Mouse (Mus musculus): ENCODE data around the gene Tbkbp1. TPM values are rescaled to one million over a fixed set of nuclear protein-coding genes. Genes with fewer than 3 reads are reported as not detected.

The Tbkbp1 gene
- polyA plus RNA-seq, 1 experiment from 2014 or later = 10.6 TPM

- WGBS = 86% methylated on average over 10 of the region's 10 CpGs
These were observed 47.9 kb downstream of the Tbkbp1 start for GRCm38 (mm10) chr11:97103163-97104090.

DNA sequence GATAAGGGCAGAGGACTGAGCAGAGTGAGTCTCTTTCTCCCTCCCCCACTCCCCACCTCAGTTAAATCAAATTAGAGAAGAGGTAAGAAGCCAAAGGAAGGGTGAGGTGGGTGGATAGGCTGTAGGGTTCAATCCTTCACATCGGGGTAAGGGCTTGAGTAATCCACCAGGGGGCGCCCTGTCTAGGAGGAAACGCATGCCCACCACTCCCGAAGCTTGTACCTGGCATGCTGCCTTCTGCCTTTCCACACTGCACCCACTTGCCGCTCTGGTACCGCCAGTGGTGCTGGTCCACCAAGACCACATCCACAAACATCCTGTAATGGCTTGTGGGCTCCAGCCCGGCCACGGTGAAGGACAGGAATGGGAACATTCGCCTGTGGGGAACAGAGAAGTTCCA is 49.6 kb downstream of the Tbkbp1 start:
- Histone ChIP-seq H3K36me3 (no peaks in the 10 kb centered on the region), H3K4me2 (no peak overlapping the region), H3K4me1 (replicated peaks) (peaks cover 8% of the 10 kb centered on the region), H3K27ac (ENCODE audit: poor library complexity, severe bottlenecking) (no peak overlapping the region), H3K9ac (no peak overlapping the region), H3K27me3 (replicated peaks) (peaks cover 51% of the 10 kb centered on the region), H3K9me3 (replicated peaks) (no peaks in the 10 kb centered on the region), H3K4me3 (no peak overlapping the region)
- ATAC-seq (ENCODE audit: insufficient number of reproducible peaks, low FRiP score) = no peak
- 18% methylated on average over 9 of the region's 9 CpGs for WGBS

More at GRCm38 (mm10) chr11:97103163-97104090, 47.9 kb downstream of the Tbkbp1 start:
- no peak for ATAC-seq (ENCODE audit: insufficient number of reproducible peaks, low FRiP score)
- Histone ChIP-seq H3K27ac (ENCODE audit: poor library complexity, severe bottlenecking) (no peak overlapping the region), H3K4me2 (no peak overlapping the region), H3K27me3 (replicated peaks) (peaks cover 38% of the 10 kb centered on the region), H3K9me3 (replicated peaks) (no peaks in the 10 kb centered on the region), H3K4me1 (replicated peaks) (peaks cover 7% of the 10 kb centered on the region), H3K9ac (no peak overlapping the region), H3K4me3 (no peak overlapping the region), H3K36me3 (no peaks in the 10 kb centered on the region)

GRCm38 (mm10) chr11:97098791-97099190 is 52.5 kb downstream of the Tbkbp1 start:
- Histone ChIP-seq H3K4me1 (replicated peaks) (peaks cover 8% of the 10 kb centered on the region), H3K36me3 (no peaks in the 10 kb centered on the region), H3K27me3 (replicated peaks) (peaks cover 65% of the 10 kb centered on the region), H3K4me3 (peak overlapping the region; percentile 10; the same call in 1 of the 2 replicates), H3K27ac (ENCODE audit: poor library complexity, severe bottlenecking) (no peak overlapping the region), H3K9me3 (replicated peaks) (no peaks in the 10 kb centered on the region), H3K4me2 (peak overlapping the region; percentile 50), H3K9ac (no peak overlapping the region)
- no peak for ATAC-seq (ENCODE audit: insufficient number of reproducible peaks, low FRiP score)
- WGBS = 11% methylated on average over 18 of the region's 18 CpGs

GRCm38 (mm10) chr11:97094600-97094999 is 56.7 kb downstream of the Tbkbp1 start:
- Histone ChIP-seq H3K4me2 (no peak overlapping the region), H3K9ac (no peak overlapping the region), H3K9me3 (replicated peaks) (no peaks in the 10 kb centered on the region), H3K4me1 (replicated peaks) (peaks cover 8% of the 10 kb centered on the region), H3K27me3 (replicated peaks) (peaks cover 67% of the 10 kb centered on the region), H3K36me3 (no peaks in the 10 kb centered on the region), H3K4me3 (no peak overlapping the region), H3K27ac (ENCODE audit: poor library complexity, severe bottlenecking) (no peak overlapping the region)
- 55% methylated on average over 2 of the region's 2 CpGs for WGBS
- no peak for ATAC-seq (ENCODE audit: insufficient number of reproducible peaks, low FRiP score)

GRCm38 (mm10) chr11:97086365-97086764 is 64.9 kb downstream of the Tbkbp1 start:
- Histone ChIP-seq H3K9ac (no peak overlapping the region), H3K27ac (ENCODE audit: poor library complexity, severe bottlenecking) (no peak overlapping the region), H3K9me3 (replicated peaks) (peaks cover 25% of the 10 kb centered on the region), H3K4me1 (replicated peaks) (peaks cover 11% of the 10 kb centered on the region), H3K4me3 (no peak overlapping the region), H3K27me3 (replicated peaks) (peaks cover 34% of the 10 kb centered on the region), H3K36me3 (no peaks in the 10 kb centered on the region), H3K4me2 (no peak overlapping the region)
- WGBS = 64% methylated on average over 6 of the region's 6 CpGs
- ATAC-seq (ENCODE audit: insufficient number of reproducible peaks, low FRiP score) = no peak

Small RNA genes lying within 50 kb of the gene (microRNA-seq; reads per million reads assigned to microRNA genes)
- gene Mir7235 = 0.71 reads per million

Other genes starting within 250 kb of the Tbkbp1 start
- 52.3 and 58.0 TPM in 2 replicates for gene Cdk5rap3, start 235.0 kb downstream of the Tbkbp1 start, polyA plus RNA-seq (2016; fragmentation: Nextera tagmentation; extraction: Ambion mirVana)
- gene Prr15l, start 223.4 kb downstream of the Tbkbp1 start, polyA plus RNA-seq (2016; fragmentation: Nextera tagmentation; extraction: Ambion mirVana) = 0.46 and 0.51 TPM in 2 replicates
- 37.7 and 40.5 TPM in 2 replicates for gene Pnpo, start 207.5 kb downstream of the Tbkbp1 start, polyA plus RNA-seq (2016; fragmentation: Nextera tagmentation; extraction: Ambion mirVana)
- 18.0 and 19.9 TPM in 2 replicates for gene Sp2, start 168.5 kb downstream of the Tbkbp1 start, polyA plus RNA-seq (2016; fragmentation: Nextera tagmentation; extraction: Ambion mirVana)
- 0.22 and 0.45 TPM in 2 replicates for gene Sp6, start 138.1 kb downstream of the Tbkbp1 start, polyA plus RNA-seq (2016; fragmentation: Nextera tagmentation; extraction: Ambion mirVana)
- 17.0 and 18.3 TPM in 2 replicates for gene Scrn2, start 121.6 kb downstream of the Tbkbp1 start, polyA plus RNA-seq (2016; fragmentation: Nextera tagmentation; extraction: Ambion mirVana)
- 0.28 and 0.66 TPM in 2 replicates for gene Lrrc46, start 110.1 kb downstream of the Tbkbp1 start, polyA plus RNA-seq (2016; fragmentation: Nextera tagmentation; extraction: Ambion mirVana)
- gene Mrpl10, start 109.9 kb downstream of the Tbkbp1 start, polyA plus RNA-seq (2016; fragmentation: Nextera tagmentation; extraction: Ambion mirVana) = 71.3 and 74.7 TPM in 2 replicates
- 4.8 and 5.5 TPM in 2 replicates for gene Osbpl7, start 100.9 kb downstream of the Tbkbp1 start, polyA plus RNA-seq (2016; fragmentation: Nextera tagmentation; extraction: Ambion mirVana)
- gene Tbx21, start 36.2 kb downstream of the Tbkbp1 start, polyA plus RNA-seq (2016; fragmentation: Nextera tagmentation; extraction: Ambion mirVana) = not detected in 2 replicates
- 41.7 and 45.4 TPM in 2 replicates for gene Kpnb1, start 36.4 kb upstream of the Tbkbp1 start, polyA plus RNA-seq (2016; fragmentation: Nextera tagmentation; extraction: Ambion mirVana)
- 87.8 and 95.3 TPM in 2 replicates for gene Npepps, start 129.1 kb upstream of the Tbkbp1 start, polyA plus RNA-seq (2016; fragmentation: Nextera tagmentation; extraction: Ambion mirVana)
- gene Mrpl45, start 164.2 kb upstream of the Tbkbp1 start, polyA plus RNA-seq (2016; fragmentation: Nextera tagmentation; extraction: Ambion mirVana) = 62.7 and 63.4 TPM in 2 replicates
- gene Gpr179, start 200.6 kb upstream of the Tbkbp1 start, polyA plus RNA-seq (2016; fragmentation: Nextera tagmentation; extraction: Ambion mirVana) = 0.06 and 0.08 TPM in 2 replicates
- 5.4 and 6.0 TPM in 2 replicates for gene Socs7, start 211.1 kb upstream of the Tbkbp1 start, polyA plus RNA-seq (2016; fragmentation: Nextera tagmentation; extraction: Ambion mirVana)